Mouse (Mus musculus) G1E (cell line): ENCODE data around the gene Tnk2.

Source experiments
- CTCF ChIP-seq: IDR thresholded peaks from 2 replicates; pipeline ENCODE4 v1.5.1; 2012; ENCODE audit warnings: low read depth, low read length, inconsistent platforms, mixed read lengths
- POLR2AphosphoS5 ChIP-seq: IDR thresholded peaks from 2 replicates; pipeline ENCODE4 v1.6.1; 2012; ENCODE audit warnings: low read depth, low read length, inconsistent platforms; ENCODE audit not compliant: insufficient replicate concordance

DNA sequence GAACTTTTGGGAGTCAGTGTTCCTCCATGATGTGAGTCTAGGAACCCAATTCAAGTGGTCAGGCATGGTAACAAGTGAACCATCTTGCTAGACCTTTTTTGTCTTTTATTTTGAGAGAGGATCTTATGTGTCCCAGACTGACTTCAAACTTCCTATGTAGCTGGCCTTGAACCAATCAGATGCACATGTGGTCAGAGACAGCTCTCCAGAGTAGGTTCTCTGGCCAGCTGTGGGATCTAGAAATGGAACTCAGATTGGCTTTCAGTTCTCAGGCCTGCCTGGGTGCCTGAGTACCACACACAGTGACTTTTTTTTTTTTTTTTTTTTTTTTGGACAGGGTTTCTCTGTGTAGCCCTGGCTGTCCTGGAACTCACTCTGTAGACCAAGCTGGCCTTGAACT, 4.0 kb downstream of the Tnk2 start:
- TF ChIP-seq CTCF (no peak), POLR2AphosphoS5 (no peak)
